Mouse (Mus musculus) megakaryocyte progenitor cell, adult 5-6 weeks (primary cell): ENCODE measurements around the gene Ednra. TPM values are rescaled to one million over a fixed set of nuclear protein-coding genes. Genes with fewer than 3 reads are reported as not detected.

ENCODE experiments used
- ATAC-seq: replicated peaks from 2 replicates; pipeline ENCODE4 v1.8.0; 2016; ENCODE audit warnings: mild to moderate bottlenecking, moderate TSS enrichment, inconsistent platforms; ENCODE audit not compliant: poor library complexity
- total RNA-seq, 2 experiments: library from RNA; stranded (forward) in 1 of 2; stranded (reverse) in 1 of 2; fragments of 157-497, 149-512 nt in 1 of 2; fragments of 200-1000 nt in 1 of 2; gene quantifications; 2 replicates each; pipeline versions ENCODE4 v1.2.3 to v1.2.4; 2015 to 2017

The Ednra gene
- 0.81 and 1.5 TPM in 2 replicates for total RNA-seq (2015)
- total RNA-seq (2017): 0.25 and 1.0 TPM in 2 replicates

DNA sequence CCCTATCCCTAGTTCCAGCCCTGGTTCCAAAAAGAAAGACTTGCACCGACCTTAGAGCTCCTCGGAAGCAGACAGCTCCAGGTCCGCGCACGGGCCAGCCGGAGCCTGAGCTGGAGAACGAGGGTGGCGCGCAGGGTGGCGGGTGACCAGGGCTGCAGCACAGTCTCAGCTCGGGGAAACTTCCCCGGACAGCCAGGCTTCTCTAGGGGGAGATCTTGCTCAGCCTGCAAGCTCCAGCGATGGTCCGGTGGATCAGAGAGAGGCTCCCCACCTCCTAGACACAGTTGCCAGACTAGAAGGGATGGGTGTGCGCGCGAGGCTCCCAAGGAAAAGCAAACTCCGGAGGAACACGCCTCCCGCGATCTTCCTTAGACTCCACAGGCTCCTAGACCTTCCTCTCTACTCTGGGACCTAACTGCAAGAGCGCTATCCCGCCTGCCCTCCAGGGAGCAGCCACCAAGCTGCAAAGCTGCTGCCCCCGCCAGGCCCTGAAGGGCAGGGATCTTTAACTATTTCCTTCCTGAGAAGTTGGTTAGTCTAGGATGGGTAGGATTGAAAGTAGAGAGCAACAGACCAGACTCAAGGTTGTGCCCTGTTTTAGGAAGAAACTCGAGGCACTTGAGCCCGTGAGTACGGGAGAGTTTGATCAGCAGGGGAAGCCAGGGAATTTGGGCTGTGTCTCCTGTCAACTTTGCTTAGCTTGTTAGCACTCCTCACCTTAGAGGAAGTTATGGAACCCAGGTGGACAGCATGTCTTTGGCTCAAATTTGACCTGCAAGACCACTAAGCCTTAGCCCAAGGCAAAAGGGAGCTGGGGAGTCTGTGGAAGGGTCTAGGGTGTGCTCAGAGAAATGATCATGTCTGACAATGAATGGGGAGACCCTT lies at the start of gene Ednra:
Ednra (minus strand) TSS at position 419 of the 885 bp plus-strand sequence.
- ATAC-seq: peak; percentile 67

DNA sequence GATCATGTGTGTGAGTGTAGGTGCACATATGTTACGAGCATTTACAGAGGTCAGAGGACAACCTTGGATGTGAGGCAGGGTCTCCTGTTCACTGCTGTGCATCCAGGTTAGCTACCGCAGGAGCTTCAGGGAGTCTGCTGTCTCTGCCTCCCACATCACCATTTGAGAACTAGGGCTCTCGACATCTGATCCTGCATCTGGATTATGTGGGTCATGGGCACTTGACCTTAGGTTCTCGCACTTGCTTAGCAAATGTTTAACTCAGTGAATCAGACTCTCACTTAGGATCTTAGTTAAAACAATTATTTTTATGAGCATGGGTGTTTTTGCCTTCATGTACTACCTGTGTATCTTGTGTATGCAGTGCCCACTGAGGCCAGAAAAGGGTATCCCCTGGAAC lies 49.6 kb upstream of the Ednra start:
- no peak for ATAC-seq

DNA sequence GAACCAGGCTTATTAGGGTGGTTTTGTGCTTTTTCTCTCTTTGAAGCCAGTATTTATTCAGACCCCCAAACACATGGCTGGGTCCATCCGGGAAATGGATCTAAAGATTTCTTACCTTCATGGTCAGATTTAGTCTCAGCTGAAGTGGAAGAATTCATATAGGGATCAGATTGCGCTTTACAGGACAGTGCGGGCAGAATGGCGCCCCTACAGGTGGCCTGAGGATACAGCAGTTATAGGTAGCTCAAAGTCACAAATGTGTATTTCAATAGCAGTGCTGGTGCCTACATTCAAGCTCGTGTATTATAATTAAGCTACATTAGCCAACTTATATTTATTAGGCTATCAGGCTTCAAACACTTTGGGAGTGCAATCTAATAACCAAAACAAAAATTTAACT lies 49.0 kb upstream of the Ednra start:
- ATAC-seq: peak; percentile 55; the same call in 1 of the 2 replicates

DNA sequence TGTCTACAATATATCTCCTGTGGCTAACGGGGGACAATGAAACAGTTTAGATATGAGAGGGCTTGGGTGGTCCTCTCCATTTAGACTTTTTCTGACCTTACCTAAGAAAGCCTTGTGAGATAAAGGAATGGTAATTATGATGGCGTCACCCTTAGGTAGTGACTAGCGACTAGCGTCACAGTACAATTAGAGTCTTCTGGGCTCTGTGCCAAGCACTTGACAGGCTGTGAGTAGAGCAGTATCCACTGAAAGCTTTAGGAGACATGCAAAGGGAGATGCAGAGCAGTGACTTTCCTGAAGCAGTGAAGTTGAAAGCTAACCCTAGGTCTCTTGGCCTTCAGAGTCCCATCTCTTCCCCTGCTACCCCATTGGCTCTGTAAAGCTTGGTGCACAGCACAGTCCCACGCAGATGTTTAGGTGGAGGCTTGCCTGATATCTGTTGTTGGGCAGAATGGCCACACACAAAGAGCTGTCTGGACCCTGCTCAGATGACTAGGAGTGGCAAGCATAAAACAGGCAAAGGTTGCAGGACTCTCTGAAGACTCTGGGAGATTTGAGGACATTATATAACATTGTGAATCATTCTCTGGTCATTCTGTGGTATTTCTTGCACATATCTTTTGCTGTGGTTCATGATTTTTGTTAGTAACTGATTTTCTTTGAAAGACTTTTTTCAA lies 48.1 kb upstream of the Ednra start:
- no peak for ATAC-seq

DNA sequence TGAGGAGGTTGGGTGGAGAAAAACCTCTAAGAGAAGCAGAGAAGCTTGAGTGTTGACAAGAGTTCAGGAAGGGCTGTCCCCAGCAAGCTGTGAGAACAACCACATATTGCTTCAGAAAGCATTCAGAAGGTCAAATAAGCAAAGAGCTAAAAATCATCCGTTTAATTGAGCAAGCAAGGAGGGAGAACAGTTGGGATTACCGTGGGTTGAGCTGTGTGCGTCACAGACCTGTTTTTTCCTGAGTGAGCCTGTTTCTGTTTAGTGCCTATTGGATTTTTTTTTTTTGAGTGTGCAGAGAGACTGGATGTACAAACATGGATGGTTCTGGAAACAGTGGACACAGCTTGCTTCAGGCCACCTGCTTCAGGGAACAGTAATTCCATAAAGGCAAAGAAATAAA lies 46.7 kb upstream of the Ednra start:
- peak; percentile 49 for ATAC-seq

DNA sequence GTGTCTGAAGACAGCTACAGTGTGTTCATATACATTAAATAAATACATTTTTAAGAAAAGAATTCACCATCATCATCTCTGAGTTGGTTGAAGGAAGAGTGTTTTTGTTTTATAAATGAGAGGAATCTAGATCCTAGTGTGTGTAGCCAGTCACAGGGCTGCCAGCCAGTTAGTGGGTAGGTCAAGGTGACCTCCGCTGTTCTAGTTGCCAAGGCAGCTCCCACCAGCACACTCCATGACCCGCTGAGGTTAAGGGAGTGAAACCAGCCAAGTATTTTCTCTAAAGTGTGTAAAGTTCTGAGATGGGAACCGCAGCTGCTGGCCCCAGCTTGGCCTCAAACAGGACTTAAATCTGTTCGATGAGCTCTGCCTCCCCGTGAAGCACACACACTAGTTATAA lies 44.7 kb upstream of the Ednra start:
- no peak for ATAC-seq

DNA sequence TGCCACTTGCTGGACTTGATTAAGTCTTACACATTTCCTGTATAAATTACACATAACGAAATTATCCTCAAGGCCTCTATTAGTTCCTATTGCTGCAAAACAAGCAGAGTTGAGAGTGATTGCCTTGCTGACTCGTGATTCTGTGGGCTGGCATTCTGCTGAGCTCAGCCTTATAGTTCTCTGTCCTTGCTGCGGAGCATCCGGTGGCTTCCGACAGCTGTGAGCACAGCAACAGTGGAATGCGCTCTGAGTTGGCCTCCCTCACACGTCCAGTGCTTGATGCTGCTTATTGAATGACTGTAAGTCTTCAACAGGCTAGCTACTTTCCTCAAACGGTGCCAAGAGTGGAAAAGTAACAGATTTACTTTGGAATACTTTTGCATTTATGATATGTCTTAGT lies 40.0 kb upstream of the Ednra start:
- ATAC-seq: no peak

DNA sequence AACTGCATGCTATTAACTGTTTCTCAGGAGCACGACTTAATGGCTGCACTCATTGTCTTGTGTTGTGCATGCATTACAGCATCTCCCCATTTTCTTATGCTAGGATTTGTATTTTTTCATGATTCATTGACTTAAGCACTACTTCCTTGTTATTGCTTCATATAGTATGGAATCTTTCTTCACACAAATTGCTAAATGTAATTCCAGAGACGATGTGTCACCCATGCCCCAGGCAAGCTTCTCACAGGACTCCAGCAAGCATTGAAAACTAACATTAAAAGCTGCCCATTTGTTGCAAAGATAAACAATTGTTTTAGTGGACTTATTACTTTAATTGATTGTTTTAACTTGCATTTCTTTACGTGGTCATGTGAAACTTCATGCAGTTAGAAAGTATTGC lies 38.7 kb upstream of the Ednra start:
- ATAC-seq: no peak

DNA sequence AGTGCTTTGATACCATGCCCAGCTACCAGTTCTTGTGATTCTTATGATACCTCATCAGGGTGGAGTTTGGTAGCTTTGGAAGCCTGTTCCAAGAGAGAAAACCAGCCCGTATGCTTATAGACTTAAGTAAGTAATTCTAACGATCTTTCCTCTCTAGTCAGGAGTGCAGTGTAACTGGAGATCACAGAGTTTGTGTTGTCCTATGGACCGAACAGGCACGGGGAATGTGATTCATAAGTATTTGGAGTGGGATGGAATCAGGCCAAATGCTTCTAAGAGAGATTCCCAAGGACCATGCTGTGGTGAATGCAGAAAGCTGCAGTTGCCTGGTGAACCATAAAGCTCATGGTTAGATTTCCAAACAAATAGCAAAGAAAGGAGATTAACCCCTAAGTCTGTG lies 31.2 kb upstream of the Ednra start:
- no peak for ATAC-seq

DNA sequence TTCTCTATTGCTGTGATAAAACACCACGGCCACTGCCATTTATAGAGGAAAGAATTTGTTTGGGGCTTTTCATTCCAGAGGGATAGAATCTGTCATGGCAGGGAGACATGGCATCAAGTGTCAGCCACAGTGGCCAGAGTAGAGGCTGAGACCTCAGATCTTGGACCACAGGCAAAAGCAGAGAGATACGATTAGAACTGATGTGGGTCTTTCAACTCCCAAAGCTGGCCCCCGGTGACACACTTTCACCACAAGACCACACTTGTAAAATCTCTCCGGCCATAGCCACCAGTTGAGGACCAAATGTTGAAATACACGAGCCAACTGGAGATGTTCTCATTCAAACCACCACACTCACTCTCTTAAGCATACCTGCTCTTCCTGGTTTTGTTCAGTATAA lies 29.5 kb upstream of the Ednra start:
- no peak for ATAC-seq

DNA sequence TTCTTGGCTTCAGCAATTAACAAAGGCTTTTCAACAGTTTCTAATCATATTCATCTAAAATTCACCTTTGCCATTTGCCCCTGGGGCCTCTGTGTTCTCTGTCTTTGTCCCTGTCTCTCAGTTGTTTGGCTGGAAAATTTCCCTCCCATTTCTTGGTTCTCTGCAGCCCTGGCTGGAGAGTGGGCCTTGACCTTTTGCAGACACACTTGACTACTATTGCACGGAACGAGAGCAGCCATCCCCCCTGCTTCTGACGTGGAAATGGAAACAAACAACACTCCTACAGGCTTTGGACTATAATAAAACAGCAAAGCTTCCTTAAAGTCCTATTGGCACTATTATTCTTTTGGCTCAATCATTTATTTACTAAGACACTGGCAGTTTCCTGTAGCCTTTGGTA lies 27.8 kb upstream of the Ednra start:
- no peak for ATAC-seq

DNA sequence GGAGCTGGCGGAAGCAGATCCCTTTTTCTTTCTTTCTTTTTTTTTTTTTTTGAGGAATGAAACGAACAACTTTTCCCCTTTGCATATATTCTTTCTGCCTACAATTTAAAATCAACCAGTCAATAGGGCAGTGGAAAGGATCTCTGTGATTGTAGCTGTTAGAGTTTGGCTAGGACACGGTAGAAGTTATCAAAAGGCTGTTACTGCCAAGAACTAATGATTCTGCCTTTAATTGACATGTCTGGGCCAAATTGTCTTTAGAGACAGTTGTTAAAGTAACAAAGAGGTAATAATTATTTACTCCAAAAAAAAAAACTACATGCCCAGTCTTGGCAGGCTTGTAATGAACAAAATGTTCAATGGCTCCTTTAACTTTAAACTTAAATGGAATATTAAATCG lies 26.1 kb upstream of the Ednra start:
- ATAC-seq: no peak

DNA sequence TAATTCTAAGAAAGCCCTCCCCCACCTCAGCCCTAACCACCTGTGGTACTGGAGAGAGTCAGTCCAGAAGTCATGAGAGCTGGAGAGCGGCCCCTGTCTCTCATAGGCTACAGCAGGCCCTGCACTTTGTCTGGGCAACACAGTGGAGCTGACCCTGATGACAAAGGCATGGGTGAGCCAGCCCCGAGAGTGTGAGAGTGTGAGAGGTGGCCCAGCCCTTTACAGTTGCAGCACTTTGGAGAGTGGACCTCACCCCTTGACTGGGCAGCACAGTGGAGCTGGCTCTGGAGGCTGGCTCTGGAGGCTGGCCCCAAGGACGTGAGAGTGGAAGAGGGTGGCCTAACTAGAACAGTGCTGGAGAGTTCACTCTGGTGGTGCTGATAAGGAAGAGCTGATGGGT lies 20.2 kb upstream of the Ednra start:
- no peak for ATAC-seq

DNA sequence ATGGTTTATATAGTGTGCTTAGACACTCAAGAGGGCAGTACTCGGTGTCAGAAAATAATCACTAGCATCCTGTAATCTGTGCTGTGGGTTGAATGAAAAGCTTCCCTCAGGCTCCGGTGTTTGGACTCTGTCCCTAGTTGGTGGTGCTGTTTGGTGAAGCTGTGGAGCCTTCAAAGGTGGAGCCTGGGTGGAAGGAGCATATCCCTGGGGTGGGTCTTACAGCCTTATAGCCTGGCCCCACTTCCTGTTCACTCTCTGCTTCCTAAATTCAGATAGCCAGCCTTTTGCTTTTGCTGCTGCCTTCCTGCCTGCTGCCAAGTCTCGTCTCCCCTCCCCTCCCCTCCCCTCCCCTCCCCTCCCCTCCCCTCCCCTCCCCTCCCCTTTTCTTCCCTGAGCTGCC lies 18.1 kb upstream of the Ednra start:
- ATAC-seq: 0 out of 2 replicates have a peak, but pooled peaks have one; percentile 30

DNA sequence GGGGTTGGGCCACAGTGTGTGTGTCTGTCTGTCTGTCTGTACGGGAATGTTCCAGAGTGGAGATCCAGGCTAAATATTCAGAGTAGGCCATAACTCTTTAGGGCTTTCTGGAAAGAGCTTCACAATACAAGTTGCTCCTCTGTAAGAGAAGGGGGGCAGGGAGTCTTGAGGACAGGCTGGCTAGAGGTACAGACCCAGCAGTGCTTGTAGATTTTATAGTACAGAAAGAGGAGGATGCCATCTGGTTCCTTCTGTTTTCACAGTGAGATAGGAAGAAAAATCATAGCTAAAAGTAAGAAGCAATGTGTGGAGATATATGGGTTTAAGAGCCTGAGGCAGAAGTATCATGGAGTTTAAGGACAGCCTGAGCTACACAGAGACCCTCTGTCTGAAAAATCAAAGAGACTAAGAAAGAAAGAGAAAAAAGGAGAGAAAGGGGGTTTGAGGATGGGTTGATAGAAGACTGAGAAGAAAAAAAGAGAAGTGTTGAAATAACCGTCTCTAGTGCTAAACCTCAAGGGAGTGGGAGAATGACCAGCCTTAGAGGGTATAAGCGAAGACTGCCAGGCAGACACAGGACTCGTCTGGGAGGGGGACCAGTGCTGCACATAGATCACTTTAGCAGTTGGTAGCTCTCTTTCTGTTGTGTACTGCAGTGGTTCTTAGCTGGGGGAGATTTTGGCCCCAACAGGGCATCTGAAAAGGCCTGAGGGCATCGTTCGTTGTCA lies 16.9 kb upstream of the Ednra start:
- peak; percentile 60 for ATAC-seq

DNA sequence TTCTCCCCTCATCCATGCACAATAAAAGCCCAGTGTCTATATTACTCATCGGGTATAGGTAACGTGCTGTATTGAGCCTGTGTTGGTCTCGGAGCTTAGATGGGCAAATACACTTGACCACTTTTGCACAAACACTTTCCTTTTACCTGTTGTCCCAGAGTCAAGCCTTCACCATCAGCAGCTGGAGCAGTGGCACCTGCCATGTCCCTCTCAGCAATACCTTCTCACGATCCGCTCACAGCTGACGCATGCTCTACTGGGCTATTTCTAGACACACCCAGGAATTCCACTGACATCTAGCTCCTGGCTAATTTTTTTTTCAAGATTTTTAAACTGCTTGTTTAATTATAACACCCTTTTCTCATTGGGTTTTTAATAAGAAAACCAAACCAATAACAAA lies 14.2 kb upstream of the Ednra start:
- no peak for ATAC-seq

DNA sequence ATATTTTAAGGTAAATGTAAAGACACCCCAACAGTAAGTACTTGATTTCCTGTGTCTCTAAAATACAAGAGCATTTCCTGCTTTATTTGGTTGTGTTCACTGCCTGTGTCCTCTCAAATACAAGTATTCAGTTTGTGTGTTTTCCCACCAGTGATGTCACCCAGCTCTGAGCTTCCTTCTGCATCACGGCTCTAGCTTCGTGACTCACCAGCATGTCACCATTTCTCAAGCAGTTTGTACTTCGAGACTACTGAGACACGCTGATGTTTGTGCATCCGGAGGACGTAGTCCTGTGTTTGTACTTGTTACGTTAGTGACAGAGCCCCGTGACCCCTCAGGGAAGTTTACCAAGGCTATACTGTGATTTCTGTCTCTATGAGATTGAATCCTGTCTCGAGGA lies 13.1 kb upstream of the Ednra start:
- no peak for ATAC-seq

DNA sequence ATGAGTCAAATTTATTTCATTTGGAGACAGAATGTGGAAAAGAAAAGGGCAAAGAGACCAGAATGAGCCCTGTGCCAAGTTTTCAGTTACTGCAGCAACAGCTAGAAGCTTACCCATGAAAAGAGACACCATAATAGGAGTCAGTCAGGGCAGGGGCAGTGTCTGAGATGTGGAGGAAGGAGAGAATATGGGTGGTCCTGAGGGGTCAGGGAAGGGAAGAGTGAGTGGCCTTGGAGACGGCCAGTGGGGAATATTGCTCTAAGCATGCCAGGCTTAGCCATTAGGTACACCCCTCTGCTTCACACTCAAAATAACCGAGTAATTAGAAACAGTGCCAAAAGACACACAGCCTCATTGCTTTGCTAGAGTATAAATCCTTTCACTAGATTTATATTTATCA lies 9.5 kb upstream of the Ednra start:
- no peak for ATAC-seq

DNA sequence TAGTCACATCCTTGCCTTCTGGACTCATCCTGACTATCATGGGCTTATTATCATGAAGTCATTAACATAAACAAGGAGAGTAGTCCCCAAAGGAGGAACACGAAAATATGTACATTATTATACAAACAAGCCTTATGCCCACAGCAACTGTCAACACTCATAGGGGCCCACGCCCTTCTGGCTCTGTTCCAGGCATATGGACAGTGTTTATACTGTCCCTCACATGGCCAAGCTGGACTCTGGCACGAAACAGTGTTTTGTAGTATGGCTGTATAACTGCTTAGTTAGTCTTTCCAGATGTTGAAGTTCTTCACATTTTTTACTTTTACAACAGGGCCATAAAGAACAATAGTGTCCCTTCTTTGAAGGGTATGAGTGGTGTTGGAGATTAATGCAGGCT lies 8.7 kb upstream of the Ednra start:
- no peak for ATAC-seq

DNA sequence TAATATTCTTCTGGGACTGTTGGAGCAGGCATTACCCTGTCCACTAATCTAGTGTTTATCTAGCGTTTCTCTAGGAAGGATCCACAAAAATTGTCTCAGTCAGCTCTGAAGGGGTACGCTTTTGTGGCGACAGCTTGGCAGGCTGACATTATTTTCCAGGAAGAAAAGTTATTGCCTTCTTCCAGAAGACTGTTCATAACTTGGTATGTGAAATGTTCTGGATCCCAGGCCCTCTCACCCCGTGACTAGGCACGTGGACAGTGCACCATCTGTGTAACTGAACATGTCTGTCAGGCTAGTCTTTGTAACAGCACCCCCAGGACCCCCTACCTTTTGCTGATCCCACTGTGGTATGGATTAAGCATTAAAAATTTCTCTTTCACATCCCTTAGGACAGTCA lies 1.1 kb upstream of the Ednra start:
- no peak for ATAC-seq

DNA sequence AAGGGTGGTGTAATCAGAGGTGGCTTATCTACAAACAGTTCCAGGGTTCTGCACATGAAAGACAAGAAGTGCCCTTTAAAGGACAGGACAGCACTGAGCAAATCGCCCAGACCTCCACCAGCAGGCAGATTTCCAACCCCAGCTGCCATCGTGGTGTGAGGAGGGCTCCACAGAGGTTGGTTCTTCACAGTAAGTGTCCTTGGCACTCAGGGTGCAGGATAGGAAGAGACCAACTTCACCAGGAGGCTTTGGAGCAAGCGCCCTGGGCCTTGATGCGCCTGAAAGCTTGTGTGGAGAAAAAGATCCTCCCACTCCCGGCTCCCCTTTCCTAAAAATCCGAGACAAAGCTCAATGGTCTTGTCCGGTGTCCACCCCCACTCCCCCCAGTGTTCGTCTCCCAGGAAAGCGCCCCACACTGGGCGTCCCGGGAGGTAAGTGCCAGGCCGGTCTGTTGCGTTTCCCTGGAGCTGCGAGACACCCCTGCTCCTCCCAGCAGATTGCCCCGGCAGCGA lies 674 bp downstream of the Ednra start:
- peak; percentile 21; the same call in 1 of the 2 replicates for ATAC-seq
